Mouse (Mus musculus): ENCODE measurements around the gene Mak. TPM values are rescaled to one million over a fixed set of nuclear protein-coding genes. Genes with fewer than 3 reads are reported as not detected.
"Not testable (repeated sequence)": the region's sequence is repeated elsewhere in the genome, so short reads cannot be mapped to it uniquely, and the experiment has no call there.

Mak gene
- polyA plus RNA-seq, 1 experiment, result 4.1 TPM

DNA sequence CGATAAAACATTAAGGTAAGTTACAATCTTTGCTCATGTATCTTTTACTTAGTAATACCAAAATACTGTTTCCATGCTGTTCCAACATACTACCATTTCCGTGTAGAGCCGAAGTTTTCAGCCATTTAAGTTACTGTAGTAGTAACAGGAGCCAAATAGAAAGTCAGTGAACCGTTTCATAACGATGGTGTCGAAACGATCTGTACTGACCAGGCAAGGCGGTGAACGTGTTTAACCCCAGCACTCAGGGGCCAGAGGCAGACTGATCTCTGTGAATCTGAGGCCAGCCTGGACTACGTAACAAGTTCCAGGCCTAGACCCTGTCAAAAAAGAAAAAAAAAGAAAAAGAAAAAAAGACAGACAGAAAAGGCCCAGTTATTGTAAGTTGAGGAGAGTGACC is 71.2 kb downstream of the Mak start:
- Histone ChIP-seq H3K4me1 (ENCODE audit: control insufficient read depth, insufficient read depth, low read length) (no peaks in the 10 kb centered on the region; the same call in 1 of the 2 replicates), H3K4me3 (replicated peaks; ENCODE audit: extremely low read depth, low read depth, low read length) (no peak overlapping the region)
- no peak for DNase-seq
- 92% methylated on average over 10 of the region's 10 CpGs for WGBS
- TF ChIP-seq CTCF (IDR thresholded peaks at IDR 0.05; ENCODE audit: insufficient read depth, low read length) (no peak), POLR2A (IDR thresholded peaks at IDR 0.05; ENCODE audit: borderline replicate concordance, extremely low read depth, low read depth, low read length) (no peak)

DNA sequence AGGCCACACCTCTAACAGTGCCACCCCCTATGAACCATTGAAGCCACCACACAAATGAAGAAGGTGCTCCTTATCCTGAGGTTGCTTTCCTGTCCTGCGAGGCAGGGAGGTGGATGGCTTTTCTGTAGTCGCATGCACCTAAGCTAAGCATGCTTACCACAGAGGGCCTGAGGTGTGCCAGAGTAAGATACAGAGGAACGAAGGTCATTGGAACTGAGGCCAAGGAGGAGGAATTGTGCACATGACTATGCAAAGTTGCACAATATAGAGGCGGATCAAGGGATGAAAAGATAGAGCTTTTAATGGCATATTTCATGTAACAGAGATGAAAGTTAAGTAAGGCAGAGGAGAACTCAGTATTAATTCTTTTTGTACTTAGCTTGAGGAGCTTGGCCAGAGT is 73.3 kb downstream of the Mak start:
- Histone ChIP-seq H3K4me3 (replicated peaks; ENCODE audit: extremely low read depth, low read depth, low read length) (no peak overlapping the region), H3K4me1 (ENCODE audit: control insufficient read depth, insufficient read depth, low read length) (no peaks in the 10 kb centered on the region)
- TF ChIP-seq CTCF (IDR thresholded peaks at IDR 0.05; ENCODE audit: insufficient read depth, low read length) (no peak), POLR2A (IDR thresholded peaks at IDR 0.05; ENCODE audit: borderline replicate concordance, extremely low read depth, low read depth, low read length) (no peak)
- no peak for DNase-seq
- WGBS, result 94% methylated on average over 4 of the region's 4 CpGs

DNA sequence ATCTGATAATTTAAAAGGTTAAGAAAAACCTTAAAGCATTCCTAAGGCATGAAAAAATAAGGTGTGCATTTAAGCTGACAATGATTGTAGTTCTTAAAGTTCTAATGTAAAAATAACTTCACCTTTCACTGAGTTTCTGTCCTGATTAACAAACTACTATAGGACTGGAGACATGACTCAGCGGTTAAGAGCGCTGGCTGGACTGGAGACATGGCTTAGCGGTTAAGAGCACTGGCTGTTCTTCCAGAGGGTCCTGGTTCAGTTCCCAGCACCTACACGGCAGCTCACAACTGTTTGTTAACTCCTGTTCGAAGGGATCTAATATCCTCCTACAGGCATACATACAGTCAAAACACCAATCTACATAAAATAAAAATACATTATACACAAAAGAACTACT is 77.5 kb downstream of the Mak start:
- no peaks in the 10 kb centered on the region for H3K4me1 ChIP-seq (ENCODE audit: control insufficient read depth, insufficient read depth, low read length)
- no peak for TF ChIP-seq POLR2A (IDR thresholded peaks at IDR 0.05; ENCODE audit: borderline replicate concordance, extremely low read depth, low read depth, low read length)
- no peak for TF ChIP-seq CTCF (IDR thresholded peaks at IDR 0.05; ENCODE audit: insufficient read depth, low read length)
- H3K4me3 ChIP-seq (replicated peaks; ENCODE audit: extremely low read depth, low read depth, low read length), result no peak overlapping the region
- DNase-seq, result no peak
- WGBS, result 82% methylated on average over 5 of the region's 5 CpGs

DNA sequence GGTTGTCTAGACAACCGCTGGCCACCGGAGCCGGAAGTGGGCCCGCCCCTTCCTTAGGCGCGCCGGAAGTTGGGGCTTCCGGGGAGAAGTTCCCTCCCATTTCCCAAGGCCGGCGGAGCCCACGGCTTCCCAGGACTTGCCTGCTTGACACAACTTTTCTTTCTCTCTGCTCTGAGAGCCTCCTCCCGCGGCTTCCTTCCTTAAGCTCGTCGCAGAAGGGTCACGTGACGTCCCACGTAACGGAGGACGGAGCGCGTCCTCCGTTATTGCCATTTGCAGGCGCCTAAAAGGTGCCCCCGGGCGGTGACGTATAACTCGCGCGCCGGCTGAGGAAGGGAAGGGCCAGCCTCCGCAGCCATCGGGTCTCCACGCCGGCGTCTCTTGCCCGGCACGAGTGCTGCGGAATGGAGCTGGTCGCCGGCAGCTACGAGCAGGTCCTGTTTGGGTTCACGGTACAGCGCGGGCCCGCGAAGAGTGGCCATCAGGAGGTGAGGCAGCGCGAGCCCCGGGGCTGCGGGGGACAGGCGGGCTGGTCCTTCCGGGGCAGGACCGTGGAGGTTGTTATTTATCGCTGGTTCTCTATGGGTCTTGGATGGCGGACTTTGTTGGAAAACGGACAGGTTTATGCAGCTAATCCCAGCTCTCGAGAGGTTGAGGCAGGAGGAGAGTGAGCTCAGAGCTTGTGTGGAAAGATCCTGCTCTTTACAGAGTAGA is 78.4 kb downstream of the Mak start, which contains the start of gene Pak1ip1:
Pak1ip1 (plus strand) TSS at position 98 of the 714 bp plus-strand sequence.
- TF ChIP-seq POLR2A (IDR thresholded peaks at IDR 0.05; ENCODE audit: borderline replicate concordance, extremely low read depth, low read depth, low read length) (peak; percentile 71; the same call in 1 of the 2 replicates), CTCF (IDR thresholded peaks at IDR 0.05; ENCODE audit: insufficient read depth, low read length) (no peak)
- Histone ChIP-seq H3K4me3 (replicated peaks; ENCODE audit: extremely low read depth, low read depth, low read length) (peak within 1 kb of the TSS; percentile 99), H3K4me1 (ENCODE audit: control insufficient read depth, insufficient read depth, low read length) (no peaks in the 10 kb centered on the region)
- peak; percentile 97 for DNase-seq
- WGBS, result under 1% methylated on average over 58 of the region's 58 CpGs

DNA sequence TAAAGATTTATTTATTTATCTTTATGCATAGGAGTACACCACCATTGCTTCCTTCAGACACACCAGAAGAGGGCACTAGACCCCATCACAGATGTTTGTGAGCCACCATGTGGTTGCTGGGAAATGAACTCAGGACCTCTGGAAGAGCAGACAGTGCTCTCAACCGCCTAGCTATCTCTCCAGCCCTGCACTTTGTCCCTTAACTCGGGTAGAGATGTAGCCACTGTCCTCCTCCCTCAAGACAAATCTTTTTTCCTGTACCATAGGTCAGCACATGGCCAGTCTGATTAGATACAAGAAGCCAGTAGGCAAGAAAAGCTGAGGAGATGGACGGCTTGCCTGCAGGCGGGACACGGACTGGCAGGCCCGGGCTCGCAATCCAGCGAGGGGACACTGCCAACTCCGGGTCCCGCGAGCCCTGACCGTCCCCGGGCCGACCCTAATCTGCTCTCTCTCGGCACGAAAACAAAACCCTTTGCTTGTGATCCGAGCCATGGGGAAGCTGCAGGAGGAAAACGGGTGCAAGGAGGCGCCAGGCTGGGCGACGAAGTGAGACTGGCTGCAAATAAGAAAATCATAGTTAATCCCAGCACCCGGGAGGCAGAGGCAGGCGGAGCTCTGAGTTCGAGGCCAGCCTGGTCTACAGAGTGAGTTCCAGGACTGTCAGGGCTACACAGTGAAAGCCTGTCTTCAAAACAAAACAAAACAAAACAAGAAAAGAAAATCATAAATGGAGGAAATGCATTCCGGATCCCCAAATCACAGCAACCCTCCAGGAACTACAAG is 79.2 kb downstream of the Mak start:
- H3K4me1 ChIP-seq (ENCODE audit: control insufficient read depth, insufficient read depth, low read length), result no peaks in the 10 kb centered on the region
- WGBS, result under 1% methylated on average over 25 of the region's 25 CpGs
- H3K4me3 ChIP-seq (replicated peaks; ENCODE audit: extremely low read depth, low read depth, low read length), result peak overlapping the region; percentile 99
- no peak for DNase-seq
- TF ChIP-seq POLR2A (IDR thresholded peaks at IDR 0.05; ENCODE audit: borderline replicate concordance, extremely low read depth, low read depth, low read length) (no peak), CTCF (IDR thresholded peaks at IDR 0.05; ENCODE audit: insufficient read depth, low read length) (no peak)

DNA sequence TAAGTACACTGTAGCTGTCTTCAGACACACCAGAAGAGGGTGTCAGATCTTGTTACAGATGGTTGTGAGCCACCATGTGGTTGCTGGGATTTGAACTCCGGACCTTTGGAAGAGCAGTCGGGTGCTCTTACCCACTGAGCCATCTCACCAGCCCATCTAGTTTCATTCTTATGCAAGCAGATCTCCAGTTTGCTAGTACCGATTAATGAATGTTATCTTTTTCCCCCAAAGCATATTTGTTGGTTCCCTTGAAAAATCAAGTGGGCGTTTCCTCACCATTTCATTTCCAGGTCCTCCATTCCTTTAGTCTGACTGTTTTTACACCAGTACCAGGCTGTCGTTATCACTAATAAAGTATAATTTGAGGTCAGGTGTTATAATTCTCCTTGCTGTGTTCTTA is 81.0 kb downstream of the Mak start:
- WGBS, result 86% methylated on average over 5 of the region's 5 CpGs
- DNase-seq; H3K4me1 ChIP-seq (ENCODE audit: control insufficient read depth, insufficient read depth, low read length); H3K4me3 ChIP-seq (replicated peaks; ENCODE audit: extremely low read depth, low read depth, low read length): not testable (repeated sequence)

DNA sequence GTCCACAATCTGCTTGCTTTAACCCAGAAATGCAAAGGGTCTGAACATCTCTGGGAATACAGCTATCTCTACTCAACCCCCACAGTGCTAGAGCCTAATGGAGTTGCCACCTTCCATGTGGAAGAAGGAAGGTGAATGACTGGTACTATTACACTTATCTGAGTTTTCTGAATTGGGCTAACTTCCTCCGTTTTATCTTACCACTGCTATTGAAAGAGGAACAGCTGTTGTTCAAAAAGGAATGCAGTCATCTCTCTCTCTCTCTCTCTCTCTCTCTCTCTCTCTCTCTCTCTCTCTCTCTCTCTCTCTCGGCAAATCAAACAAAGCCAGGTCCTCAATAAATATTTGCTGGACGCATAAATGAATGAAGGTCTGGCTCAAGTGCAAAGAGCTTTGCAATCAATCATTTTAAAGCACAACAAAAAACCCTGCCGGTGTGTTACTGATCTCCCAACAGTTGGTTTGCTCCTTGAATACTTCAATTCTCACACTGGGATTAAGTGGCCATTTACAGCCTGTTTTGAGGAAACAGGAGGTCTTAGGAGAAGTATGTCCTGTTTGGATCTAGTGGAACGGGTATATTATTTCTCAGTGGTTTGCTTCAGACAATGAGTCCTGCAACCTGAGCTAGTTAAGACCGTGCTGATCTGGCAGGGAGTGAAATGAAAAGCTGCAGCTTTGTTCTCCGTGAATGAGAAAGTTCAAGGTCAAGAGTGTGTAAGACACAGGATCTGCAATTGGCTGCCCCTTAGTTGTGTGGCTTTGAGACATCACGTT is 84.8 kb downstream of the Mak start:
- Histone ChIP-seq H3K4me1 (ENCODE audit: control insufficient read depth, insufficient read depth, low read length) (peaks cover 2% of the 10 kb centered on the region; the same call in 1 of the 2 replicates), H3K4me3 (replicated peaks; ENCODE audit: extremely low read depth, low read depth, low read length) (no peak overlapping the region)
- DNase-seq, result no peak
- WGBS, result 12% methylated on average over 8 of the region's 8 CpGs
- no peak for TF ChIP-seq CTCF (IDR thresholded peaks at IDR 0.05; ENCODE audit: insufficient read depth, low read length)
- no peak for TF ChIP-seq POLR2A (IDR thresholded peaks at IDR 0.05; ENCODE audit: borderline replicate concordance, extremely low read depth, low read depth, low read length)

DNA sequence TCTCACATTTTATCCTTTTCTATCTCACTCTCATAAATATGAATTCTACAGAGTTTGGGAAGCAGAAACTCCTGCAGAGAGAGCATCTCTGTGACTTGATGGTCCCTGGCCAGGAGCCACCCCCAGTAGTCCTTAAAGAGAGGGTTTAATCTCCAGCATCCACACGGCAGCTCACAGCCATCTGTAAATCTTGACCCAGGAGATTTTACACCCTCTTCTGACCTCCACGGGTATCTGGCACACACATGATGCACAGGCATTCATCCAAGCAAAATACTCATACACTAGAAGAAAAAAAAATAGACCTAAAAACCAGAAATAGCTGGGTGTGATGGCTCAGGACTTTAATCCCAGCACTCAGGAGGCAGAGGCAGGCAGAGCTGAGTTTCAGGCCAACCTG is 91.1 kb downstream of the Mak start:
- H3K4me1 ChIP-seq (ENCODE audit: control insufficient read depth, insufficient read depth, low read length), result no peaks in the 10 kb centered on the region
- 49% methylated on average over 2 of the region's 2 CpGs for WGBS
- TF ChIP-seq CTCF (IDR thresholded peaks at IDR 0.05; ENCODE audit: insufficient read depth, low read length) (no peak), POLR2A (IDR thresholded peaks at IDR 0.05; ENCODE audit: borderline replicate concordance, extremely low read depth, low read depth, low read length) (no peak)
- H3K4me3 ChIP-seq (replicated peaks; ENCODE audit: extremely low read depth, low read depth, low read length), result no peak overlapping the region
- no peak for DNase-seq

DNA sequence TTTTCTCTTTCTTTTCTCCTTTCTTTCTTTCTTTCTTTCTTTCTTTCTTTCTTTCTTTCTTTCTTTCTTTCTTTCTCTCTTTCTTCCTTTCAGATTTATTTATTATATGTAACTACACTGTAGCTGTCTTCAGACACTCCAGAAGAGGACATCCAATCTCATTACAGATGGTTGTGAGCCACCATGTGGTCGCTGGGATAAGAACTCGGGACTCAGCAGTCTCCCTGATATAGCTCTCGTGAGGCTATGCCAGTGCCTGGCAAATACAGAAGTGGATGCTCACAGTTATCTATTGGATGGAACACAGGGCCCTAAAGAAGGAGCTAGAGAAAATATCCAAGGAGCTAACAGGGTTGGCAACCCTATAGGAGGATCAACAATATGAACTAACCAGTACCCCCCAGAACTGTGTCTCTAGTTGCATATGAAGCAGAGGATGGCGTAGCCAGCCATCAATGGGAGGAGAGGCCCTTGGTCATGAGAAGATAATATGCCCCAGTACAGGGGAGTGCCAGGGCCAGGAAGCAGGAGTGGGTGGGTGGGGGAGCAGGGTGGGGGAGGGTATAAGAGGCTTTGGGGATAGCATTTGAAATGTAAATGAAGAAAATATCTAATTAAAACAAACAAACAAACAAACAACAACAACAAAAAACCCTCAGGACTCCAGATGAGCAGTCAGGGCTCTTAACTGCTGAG is 91.8 kb downstream of the Mak start:
- WGBS, result 68% methylated on average over 4 of the region's 4 CpGs
- H3K4me1 ChIP-seq (ENCODE audit: control insufficient read depth, insufficient read depth, low read length); H3K4me3 ChIP-seq (replicated peaks; ENCODE audit: extremely low read depth, low read depth, low read length); DNase-seq: not testable (repeated sequence)

Measured in lung, adult 2 months (tissue).